Mouse (Mus musculus): ENCODE data around the gene Lurap1. TPM values are rescaled to one million over a fixed set of nuclear protein-coding genes. Genes with fewer than 3 reads are reported as not detected.
A peak's percentile ranks its signal among the peaks of the same experiment; 100 is the strongest.

Gene Lurap1
- total RNA-seq, 1 experiment = 0.49 TPM

- no peak for TF ChIP-seq HCFC1 (IDR thresholded peaks at IDR 0.05; ENCODE audit: borderline replicate concordance, insufficient read depth, low read length)
- TF ChIP-seq CHD2 (IDR thresholded peaks at IDR 0.05; ENCODE audit: low read depth, low read length) = no peak
- TF ChIP-seq ZNF384 (IDR thresholded peaks at IDR 0.05; ENCODE audit: low read depth, low read length) = no peak
- TF ChIP-seq ZC3H11A (IDR thresholded peaks at IDR 0.05; ENCODE audit: borderline replicate concordance, low read depth, low read length) = no peak
- no peak for TF ChIP-seq MAFK (IDR thresholded peaks at IDR 0.05; ENCODE audit: insufficient read depth, low read depth, low read length)
- Histone ChIP-seq H3K4me3 (ENCODE audit: insufficient read depth in 1 of 2, low read depth in 1 of 2, low read length in 2 of 2, poor library complexity in 1 of 2, severe bottlenecking in 1 of 2) (peak overlapping the region; percentile 91 to 98), H3K4me1 (ENCODE audit: control insufficient read depth in 2 of 2, insufficient read depth in 2 of 2, low read length in 2 of 2, poor library complexity in 1 of 2) (peaks cover 0 to 10% of the 10 kb centered on the region in 2 experiments; a peak in 1 of 4 replicates), H3K9me3 (ENCODE audit: control insufficient read depth, insufficient read depth, low read depth, low read length) (no peaks in the 10 kb centered on the region), H3K9ac (ENCODE audit: insufficient read depth, low read depth, low read length, poor library complexity, severe bottlenecking) (peak overlapping the region; percentile 95), H3K27ac (ENCODE audit: insufficient read depth, low read depth, low read length, poor library complexity, severe bottlenecking) (peak overlapping the region; percentile 54; the same call in 1 of the 2 replicates), H3K36me3 (ENCODE audit: control insufficient read depth, insufficient read depth, low read length, poor library complexity, severe bottlenecking) (peaks cover 39% of the 10 kb centered on the region)
- in situ Hi-C loops (cut with MboI; ENCODE audit: low sequenced_read_pairs in 2 of 2, unreplicated experiment in 2 of 2) = no loop called here
- no peak for DNase-seq (ENCODE audit: low read depth, low spot score)
These were observed 296 bp downstream of the Lurap1 start for GRCm38 (mm10) chr4:116150862-116151221.

DNA sequence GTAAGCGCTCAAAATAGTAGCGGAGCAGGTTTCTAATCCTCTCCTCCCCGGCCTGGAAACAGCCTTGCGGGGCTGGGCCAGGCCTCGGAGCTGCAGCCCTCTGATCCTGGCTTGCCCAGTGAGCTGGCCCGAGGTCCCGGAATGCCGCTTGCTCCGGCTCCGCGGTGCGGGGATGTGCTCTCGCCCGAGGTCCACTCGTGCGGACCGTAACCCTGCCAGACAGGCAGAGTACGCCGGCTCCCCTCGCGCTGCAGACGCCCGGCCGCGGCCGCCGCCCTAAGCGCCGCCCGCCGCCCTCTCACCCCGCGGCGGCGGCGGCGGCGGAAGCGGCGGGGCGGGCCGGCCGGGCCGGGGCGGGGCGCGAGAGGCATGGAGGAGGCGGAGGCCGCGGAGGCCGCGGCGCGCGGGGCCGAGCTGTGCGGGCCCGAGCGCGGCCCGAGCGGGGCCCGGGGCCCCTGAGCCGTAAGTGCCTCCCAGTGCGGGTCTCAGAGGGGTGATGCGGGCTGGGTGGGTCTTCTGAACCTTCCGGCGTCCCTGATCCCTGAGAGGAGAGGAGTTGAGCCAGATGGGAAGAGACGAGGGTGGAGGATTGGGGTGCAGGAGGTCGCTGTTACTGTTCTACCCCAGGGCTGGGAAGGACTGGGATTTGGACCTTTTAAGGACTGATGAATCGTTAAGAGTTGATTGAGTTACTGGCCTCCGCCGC is 829 bp downstream of the Lurap1 start:
- H3K4me3 ChIP-seq (ENCODE audit: insufficient read depth in 1 of 2, low read depth in 1 of 2, low read length in 2 of 2, poor library complexity in 1 of 2, severe bottlenecking in 1 of 2) = peak overlapping the region; percentile 91 to 98
- no peaks in the 10 kb centered on the region for H3K9me3 ChIP-seq (ENCODE audit: control insufficient read depth, insufficient read depth, low read depth, low read length)
- H3K9ac ChIP-seq (ENCODE audit: insufficient read depth, low read depth, low read length, poor library complexity, severe bottlenecking) = peak overlapping the region; percentile 96
- DNase-seq (ENCODE audit: low read depth, low spot score) = no peak
- TF ChIP-seq HCFC1 (IDR thresholded peaks at IDR 0.05; ENCODE audit: borderline replicate concordance, insufficient read depth, low read length) (0 out of 2 replicates have a peak, but pooled peaks have one; percentile 27), ZC3H11A (IDR thresholded peaks at IDR 0.05; ENCODE audit: borderline replicate concordance, low read depth, low read length) (no peak)
- peaks cover 0 to 10% of the 10 kb centered on the region in 2 experiments; a peak in 1 of 4 replicates for H3K4me1 ChIP-seq (ENCODE audit: control insufficient read depth in 2 of 2, insufficient read depth in 2 of 2, low read length in 2 of 2, poor library complexity in 1 of 2)
- H3K27ac ChIP-seq (ENCODE audit: insufficient read depth, low read depth, low read length, poor library complexity, severe bottlenecking) = peak overlapping the region; percentile 68
- in situ Hi-C loops (cut with MboI; ENCODE audit: low sequenced_read_pairs in 2 of 2, unreplicated experiment in 2 of 2) = no loop called here
- peaks cover 34% of the 10 kb centered on the region; the same call in 1 of the 2 replicates for H3K36me3 ChIP-seq (ENCODE audit: control insufficient read depth, insufficient read depth, low read length, poor library complexity, severe bottlenecking)

- H3K36me3 ChIP-seq (ENCODE audit: control insufficient read depth, insufficient read depth, low read length, poor library complexity, severe bottlenecking) = peaks cover 29% of the 10 kb centered on the region; the same call in 1 of the 2 replicates
- no peaks in the 10 kb centered on the region for H3K9me3 ChIP-seq (ENCODE audit: control insufficient read depth, insufficient read depth, low read depth, low read length)
- TF ChIP-seq ZC3H11A (IDR thresholded peaks at IDR 0.05; ENCODE audit: borderline replicate concordance, low read depth, low read length) (no peak), HCFC1 (IDR thresholded peaks at IDR 0.05; ENCODE audit: borderline replicate concordance, insufficient read depth, low read length) (no peak), ZNF384 (IDR thresholded peaks at IDR 0.05; ENCODE audit: low read depth, low read length) (no peak)
- peak overlapping the region; percentile 96 for H3K9ac ChIP-seq (ENCODE audit: insufficient read depth, low read depth, low read length, poor library complexity, severe bottlenecking)
- H3K27ac ChIP-seq (ENCODE audit: insufficient read depth, low read depth, low read length, poor library complexity, severe bottlenecking) = peak overlapping the region; percentile 68; the same call in 1 of the 2 replicates
- peak overlapping the region; percentile 91 to 98 for H3K4me3 ChIP-seq (ENCODE audit: insufficient read depth in 1 of 2, low read depth in 1 of 2, low read length in 2 of 2, poor library complexity in 1 of 2, severe bottlenecking in 1 of 2)
- H3K4me1 ChIP-seq (ENCODE audit: control insufficient read depth in 2 of 2, insufficient read depth in 2 of 2, low read length in 2 of 2, poor library complexity in 1 of 2) = peaks cover 0 to 10% of the 10 kb centered on the region in 2 experiments; a peak in 1 of 4 replicates
- DNase-seq (ENCODE audit: low read depth, low spot score) = no peak
- in situ Hi-C loops (cut with MboI; ENCODE audit: low sequenced_read_pairs in 2 of 2, unreplicated experiment in 2 of 2) = no loop called here
These were observed 1.4 kb downstream of the Lurap1 start for GRCm38 (mm10) chr4:116149812-116150155.

DNA sequence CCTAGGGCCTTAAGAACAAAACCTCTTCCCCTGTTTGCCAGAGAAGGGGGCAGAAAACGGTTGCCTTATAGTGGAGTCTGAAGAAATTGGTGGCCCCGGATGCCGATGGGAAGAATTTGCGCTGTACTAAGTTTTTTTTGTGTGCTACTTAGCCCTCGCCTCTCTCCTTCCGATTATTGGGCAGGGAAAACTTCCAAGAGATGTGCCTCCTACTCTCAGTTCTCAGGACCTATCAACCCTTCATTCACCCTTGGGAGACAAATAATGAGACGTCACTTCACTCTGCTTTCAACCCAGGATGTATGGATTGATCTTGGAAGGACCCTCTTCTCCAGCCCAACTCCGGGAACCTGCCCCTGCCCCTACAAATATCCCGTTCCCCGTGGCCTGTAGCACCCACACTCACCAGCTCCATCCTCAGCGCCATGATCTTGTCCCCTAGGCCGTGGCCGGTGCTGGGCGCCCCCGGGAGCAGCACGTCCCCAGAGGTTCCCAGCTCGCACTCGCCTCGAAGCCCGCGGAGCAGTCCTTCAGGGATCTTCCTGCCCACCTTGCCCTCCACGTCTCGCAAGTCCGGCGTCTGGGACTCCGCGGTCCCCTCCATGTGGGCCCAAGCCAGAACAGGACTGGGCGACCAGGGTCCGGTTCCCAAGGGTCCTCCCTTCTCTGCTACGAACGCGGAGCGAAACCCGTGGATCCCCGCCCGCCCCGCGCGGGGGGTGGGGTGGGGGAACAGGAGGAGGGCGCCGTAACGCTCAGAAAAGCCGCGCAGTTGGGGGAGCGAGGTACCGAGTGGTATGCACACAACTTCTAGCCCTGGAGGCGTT is 7.0 kb downstream of the Lurap1 start:
- in situ Hi-C loops (cut with MboI; ENCODE audit: low sequenced_read_pairs in 2 of 2, unreplicated experiment in 2 of 2) = no loop called here
- no peak for TF ChIP-seq ZC3H11A (IDR thresholded peaks at IDR 0.05; ENCODE audit: borderline replicate concordance, low read depth, low read length)
- TF ChIP-seq ZNF384 (IDR thresholded peaks at IDR 0.05; ENCODE audit: low read depth, low read length) = no peak
- no peak for TF ChIP-seq HCFC1 (IDR thresholded peaks at IDR 0.05; ENCODE audit: borderline replicate concordance, insufficient read depth, low read length)
- no peak for TF ChIP-seq CHD2 (IDR thresholded peaks at IDR 0.05; ENCODE audit: low read depth, low read length)
- no peak for TF ChIP-seq MAFK (IDR thresholded peaks at IDR 0.05; ENCODE audit: insufficient read depth, low read depth, low read length)
- no peak overlapping the region for H3K27ac ChIP-seq (ENCODE audit: insufficient read depth, low read depth, low read length, poor library complexity, severe bottlenecking)

More for the DNA sequence above, 7.0 kb downstream of the Lurap1 start:
- Histone ChIP-seq H3K9me3 (ENCODE audit: control insufficient read depth, insufficient read depth, low read depth, low read length) (no peaks in the 10 kb centered on the region), H3K9ac (ENCODE audit: insufficient read depth, low read depth, low read length, poor library complexity, severe bottlenecking) (peak overlapping the region; percentile 29), H3K4me3 (ENCODE audit: insufficient read depth in 1 of 2, low read depth in 1 of 2, low read length in 2 of 2, poor library complexity in 1 of 2, severe bottlenecking in 1 of 2) (peak overlapping the region; percentile 69 to 79), H3K4me1 (ENCODE audit: control insufficient read depth in 2 of 2, insufficient read depth in 2 of 2, low read length in 2 of 2, poor library complexity in 1 of 2) (peaks cover 10 to 15% of the 10 kb centered on the region in 2 experiments; a peak in 3 of 4 replicates), H3K36me3 (ENCODE audit: control insufficient read depth, insufficient read depth, low read length, poor library complexity, severe bottlenecking) (no peaks in the 10 kb centered on the region)
- DNase-seq (ENCODE audit: low read depth, low spot score) = no peak
